ENCODE assay signal across 26 mouse cellular contexts in the genomic region with DNA sequence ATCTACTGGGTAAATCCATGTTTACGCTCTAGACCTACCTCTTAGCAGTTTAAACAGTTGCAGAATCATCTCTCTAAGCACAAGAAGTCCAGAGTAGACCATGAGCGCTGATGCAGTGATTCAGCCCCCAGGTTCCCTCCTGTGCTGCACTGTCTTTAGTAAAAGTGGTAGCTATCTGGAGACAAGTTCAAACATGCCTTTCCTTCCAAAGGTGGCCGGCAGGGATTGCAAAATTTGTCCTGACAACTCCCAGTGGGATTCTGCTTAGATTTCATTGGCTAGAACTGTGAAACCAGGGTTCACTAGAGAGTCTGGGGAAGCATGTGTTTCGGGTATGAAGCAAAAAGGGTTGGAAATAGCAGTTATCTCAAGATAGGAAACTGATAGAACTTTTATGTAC.
DNase-seq lines count a peak whose midpoint lies in the region; ATAC-seq and TF ChIP-seq lines count a peak whose summit lies in the region.
"Had no signal": no experiment of that assay in that cellular context is flagged by ENCODE, and none has a peak within 500 bp of the region (broad histone marks: within the 10 kb centered on the region; RNA-seq: fewer than 3 reads in every experiment).

No protein-coding gene starts in this region.

- H3K9ac ChIP-seq in embryonic facial prominence, embryonic 14.5 days (ENCODE audit: low read depth, low read length): no peak overlapping the region
- no peak overlapping the region for H3K9ac ChIP-seq in CH12.LX (ENCODE audit: insufficient read depth, low read depth)
- no peak overlapping the region for H3K9ac ChIP-seq in ES-E14 (ENCODE audit: insufficient read depth, low read depth, low read length, poor library complexity, severe bottlenecking)
- H3K9ac ChIP-seq in liver, embryonic 16.5 days (ENCODE audit: low read depth, low read length): no peak overlapping the region
- H3K9ac ChIP-seq: forebrain, postnatal 0 days; heart, embryonic 13.5 days; hindbrain, embryonic 13.5 days; liver, embryonic 15.5 days; midbrain, embryonic 15.5 days; neural tube, embryonic 13.5 days had no signal

- no peak for TF ChIP-seq CTCF in CH12.LX (conservative IDR thresholded peaks at IDR 0.05 in 1 of 2, IDR thresholded peaks at IDR 0.05 in 1 of 2; ENCODE audit: low read depth in 2 of 2, low read length in 2 of 2)

- dilution Hi-C loops in CH12.LX (cut with MboI; ENCODE audit: extremely low pct_ligation_motif_present, extremely low pct_unique_long_range_greater_than_20kb, low sequenced_read_pairs): no loop called here

- no peaks in the 10 kb centered on the region for H3K9me3 ChIP-seq in embryonic facial prominence, embryonic 14.5 days (ENCODE audit: control insufficient read depth, low read length)
- no peaks in the 10 kb centered on the region for H3K9me3 ChIP-seq in embryonic facial prominence, embryonic 10.5 days
- H3K9me3 ChIP-seq in CH12.LX (replicated peaks; ENCODE audit: low read length) (no peaks in the 10 kb centered on the region), ES-E14 (ENCODE audit: control insufficient read depth, insufficient read depth, low read depth, low read length) (no peaks in the 10 kb centered on the region)
- H3K9me3 ChIP-seq in liver, embryonic 16.5 days (replicated peaks; ENCODE audit: control insufficient read depth, low read length): no peaks in the 10 kb centered on the region
- no peaks in the 10 kb centered on the region for H3K9me3 ChIP-seq in heart, embryonic 10.5 days
- H3K9me3 ChIP-seq: forebrain, embryonic 10.5 days; heart, embryonic 13.5 days; hindbrain, embryonic 13.5 days; liver, embryonic 15.5 days; midbrain, embryonic 15.5 days; neural tube, embryonic 13.5 days had no signal

- H3K4me1 ChIP-seq in embryonic facial prominence, embryonic 14.5 days (ENCODE audit: control insufficient read depth, insufficient read depth, low read length): no peaks in the 10 kb centered on the region
- H3K4me1 ChIP-seq in embryonic facial prominence, embryonic 10.5 days: no peaks in the 10 kb centered on the region
- H3K4me1 ChIP-seq in CH12.LX (ENCODE audit: control insufficient read depth in 1 of 2, insufficient read depth in 2 of 2) (peaks cover 0 to 51% of the 10 kb centered on the region in 2 experiments; a peak in 3 of 4 replicates), ES-E14 (ENCODE audit: control insufficient read depth in 2 of 2, insufficient read depth in 2 of 2, low read length in 2 of 2, poor library complexity in 1 of 2) (peaks cover 3 to 5% of the 10 kb centered on the region in 2 experiments; a peak in 2 of 4 replicates)
- no peaks in the 10 kb centered on the region for H3K4me1 ChIP-seq in liver, embryonic 16.5 days (ENCODE audit: control insufficient read depth, low read depth, low read length)
- no peaks in the 10 kb centered on the region for H3K4me1 ChIP-seq in heart, embryonic 10.5 days
- H3K4me1 ChIP-seq: heart, embryonic 13.5 days; hindbrain, embryonic 13.5 days; liver, embryonic 15.5 days; midbrain, embryonic 15.5 days had no signal

- TF ChIP-seq POLR2A in CH12.LX (IDR thresholded peaks at IDR 0.05; ENCODE audit: low read depth, low read length): 0 out of 2 replicates have a peak, but pooled peaks have one; percentile 18

- H3K79me2 ChIP-seq in CH12.LX (replicated peaks; ENCODE audit: control insufficient read depth, extremely low read depth, insufficient read depth, poor library complexity, severe bottlenecking): no peaks in the 10 kb centered on the region

- H3K4me3 ChIP-seq in embryonic facial prominence, embryonic 14.5 days (ENCODE audit: low read depth, low read length): no peak overlapping the region
- H3K4me3 ChIP-seq in embryonic facial prominence, embryonic 10.5 days: no peak overlapping the region
- peak overlapping the region in 1 of 3 experiments; percentile 15 for H3K4me3 ChIP-seq in CH12.LX (replicated peaks in 1 of 3; ENCODE audit: low read depth in 2 of 3, low read length in 2 of 3, poor library complexity in 1 of 3)
- H3K4me3 ChIP-seq in ES-E14 (ENCODE audit: insufficient read depth in 1 of 2, low read depth in 1 of 2, low read length in 2 of 2, poor library complexity in 1 of 2, severe bottlenecking in 1 of 2): no peak overlapping the region; a peak in 1 of 4 replicates
- H3K4me3 ChIP-seq in liver, embryonic 16.5 days (ENCODE audit: low read depth, low read length): no peak overlapping the region
- H3K4me3 ChIP-seq in heart, embryonic 10.5 days: no peak overlapping the region
- H3K4me3 ChIP-seq: forebrain, embryonic 10.5 days; heart, embryonic 13.5 days; hindbrain, embryonic 13.5 days; left cerebral cortex, adult 2 months; liver, embryonic 15.5 days; midbrain, embryonic 15.5 days; neural tube, embryonic 13.5 days had no signal

- TF ChIP-seq EP300 in CH12.LX (IDR thresholded peaks at IDR 0.05; ENCODE audit: low read length): peak; percentile 19; the same call in 1 of the 2 replicates

- H3K27me3 ChIP-seq in embryonic facial prominence, embryonic 14.5 days (replicated peaks; ENCODE audit: control insufficient read depth, insufficient read depth, low read length): no peaks in the 10 kb centered on the region
- H3K27me3 ChIP-seq in embryonic facial prominence, embryonic 10.5 days (replicated peaks; ENCODE audit: low read depth, poor library complexity, severe bottlenecking): no peaks in the 10 kb centered on the region
- no peaks in the 10 kb centered on the region for H3K27me3 ChIP-seq in CH12.LX (replicated peaks)
- H3K27me3 ChIP-seq in liver, embryonic 16.5 days (ENCODE audit: control insufficient read depth, insufficient read depth, low read depth, low read length): no peaks in the 10 kb centered on the region
- no peaks in the 10 kb centered on the region for H3K27me3 ChIP-seq in heart, embryonic 10.5 days (ENCODE audit: insufficient read depth, poor library complexity, severe bottlenecking)
- H3K27me3 ChIP-seq: heart, embryonic 13.5 days; hindbrain, embryonic 13.5 days; liver, embryonic 15.5 days; midbrain, embryonic 15.5 days; neural tube, embryonic 13.5 days; Patski had no signal

- no peak for TF ChIP-seq RAD21 in CH12.LX (IDR thresholded peaks at IDR 0.05; ENCODE audit: low read depth, low read length)

- H3K36me3 ChIP-seq in embryonic facial prominence, embryonic 14.5 days (ENCODE audit: control insufficient read depth, insufficient read depth, low read length): peaks cover 45% of the 10 kb centered on the region
- peaks cover 36% of the 10 kb centered on the region for H3K36me3 ChIP-seq in embryonic facial prominence, embryonic 10.5 days (replicated peaks)
- H3K36me3 ChIP-seq in CH12.LX (replicated peaks in 1 of 2; ENCODE audit: control insufficient read depth in 1 of 2, insufficient read depth in 1 of 2, low read length in 1 of 2) (peaks cover 9 to 25% of the 10 kb centered on the region in 2 experiments), ES-E14 (ENCODE audit: control insufficient read depth, insufficient read depth, low read length, poor library complexity, severe bottlenecking) (peaks cover 2% of the 10 kb centered on the region; the same call in 1 of the 2 replicates)
- H3K36me3 ChIP-seq in liver, embryonic 16.5 days (ENCODE audit: control insufficient read depth, insufficient read depth): peaks cover 12% of the 10 kb centered on the region
- peaks cover 24% of the 10 kb centered on the region for H3K36me3 ChIP-seq in heart, embryonic 10.5 days

- DNase-seq in embryonic facial prominence, embryonic 14.5 days (ENCODE audit: low spot score): peak; percentile 25
- DNase-seq in embryonic facial prominence, embryonic 10.5 days (ENCODE audit: low spot score): no peak
- DNase-seq in CH12.LX (ENCODE audit: extremely low read depth) (peak; percentile 83), ES-E14 (ENCODE audit: low read depth, low spot score) (no peak)
- DNase-seq in left cerebral cortex, adult 8-10 months (ENCODE audit: low spot score in 2 of 2): no peak
- DNase-seq in heart, embryonic 10.5 days (ENCODE audit: low spot score): no peak
- DNase-seq: cerebellum, adult 2 months; cerebellum, postnatal 36 days; forebrain, postnatal 0 days; gastrocnemius, postnatal 14 days; heart, adult 11 months; kidney, adult 8-10 months; kidney, postnatal 10 days; thymus, postnatal 25 days had no signal

- in situ Hi-C loops in CH12.LX (cut with MboI; ENCODE audit: low pct_ligation_motif_present, low pct_unique_long_range_greater_than_20kb, low sequenced_read_pairs): no loop called here
- in situ Hi-C loops in ES-E14 (cut with MboI; ENCODE audit: low sequenced_read_pairs in 2 of 2, unreplicated experiment in 2 of 2): no loop called here

- ATAC-seq in embryonic facial prominence, embryonic 14.5 days (ENCODE audit: low read depth): no peak
- peak; percentile 70 for ATAC-seq in liver, embryonic 16.5 days (ENCODE audit: low read depth)
- ATAC-seq: activated CD4-positive, CD25-positive, alpha-beta regulatory T cell, adult 4 months; forebrain, postnatal 0 days; lung, postnatal 0 days; midbrain, embryonic 15.5 days; Patski had no signal

- H3K4me2 ChIP-seq in embryonic facial prominence, embryonic 14.5 days (ENCODE audit: low read depth, low read length): no peak overlapping the region
- H3K4me2 ChIP-seq in CH12.LX (ENCODE audit: insufficient read depth, low read depth, poor library complexity, severe bottlenecking): 0 out of 2 replicates have a peak overlapping the region, but pooled peaks have one; percentile 8
- H3K4me2 ChIP-seq in liver, embryonic 16.5 days (ENCODE audit: low read depth, low read length): no peak overlapping the region
- H3K4me2 ChIP-seq: heart, embryonic 13.5 days; hindbrain, embryonic 13.5 days; liver, embryonic 15.5 days; midbrain, embryonic 15.5 days; neural tube, embryonic 13.5 days had no signal

- H3K27ac ChIP-seq in embryonic facial prominence, embryonic 14.5 days (replicated peaks; ENCODE audit: low read depth, low read length): no peak overlapping the region
- no peak overlapping the region for H3K27ac ChIP-seq in embryonic facial prominence, embryonic 10.5 days (replicated peaks)
- no peak overlapping the region for H3K27ac ChIP-seq in CH12.LX (ENCODE audit: insufficient read depth, low read depth)
- H3K27ac ChIP-seq in ES-E14 (ENCODE audit: insufficient read depth, low read depth, low read length, poor library complexity, severe bottlenecking): peak overlapping the region; percentile 64; the same call in 1 of the 2 replicates
- H3K27ac ChIP-seq in liver, embryonic 16.5 days (ENCODE audit: low read length): no peak overlapping the region
- H3K27ac ChIP-seq in heart, embryonic 10.5 days: no peak overlapping the region
- H3K27ac ChIP-seq: forebrain, embryonic 10.5 days; heart, embryonic 13.5 days; hindbrain, embryonic 13.5 days; left cerebral cortex, adult 2 months; liver, embryonic 15.5 days; macrophage; midbrain, embryonic 15.5 days; neural tube, embryonic 13.5 days had no signal

- WGBS in embryonic facial prominence, embryonic 14.5 days: 69% methylated on average over 4 of the region's 4 CpGs
- 77% methylated on average over 4 of the region's 4 CpGs for WGBS in embryonic facial prominence, embryonic 10.5 days
- 81% methylated on average over 4 of the region's 4 CpGs for WGBS in liver, embryonic 16.5 days (ENCODE audit: insufficient replicate concordance)
- WGBS in heart, embryonic 10.5 days: 87% methylated on average over 4 of the region's 4 CpGs

TF ChIP-seq in CH12.LX, 34 proteins besides CTCF, POLR2A, EP300 and RAD21 (continues in another document):
- TF ChIP-seq ZKSCAN1 (IDR thresholded peaks at IDR 0.05; ENCODE audit: borderline replicate concordance, low read depth, low read length): no peak

TF ChIP-seq in ES-E14, 5 proteins besides CTCF, POLR2A, EP300 and RAD21 (continues in another document):
- TF ChIP-seq ZNF384 (IDR thresholded peaks at IDR 0.05; ENCODE audit: low read depth, low read length): no peak

Comparison
In these comparisons a context has a peak if more than half of its experiments do, and no peak if none do; other contexts are left out.
1. DNase-seq: peak in embryonic facial prominence, embryonic 14.5 days (single experiment) and CH12.LX (single experiment); none in embryonic facial prominence, embryonic 10.5 days (single experiment), ES-E14 (single experiment), left cerebral cortex, adult 8-10 months (0 of 2) and heart, embryonic 10.5 days (single experiment).